Mouse (Mus musculus) megakaryocyte-erythroid progenitor cell, adult 5-6 weeks (primary cell): ENCODE data around the gene Afap1. TPM values are rescaled to one million over a fixed set of nuclear protein-coding genes. Genes with fewer than 3 reads are reported as not detected.

Experiments
- ATAC-seq: replicated peaks from 2 replicates; pipeline ENCODE4 v1.8.0; 2016; ENCODE audit warnings: mild to moderate bottlenecking, inconsistent platforms; ENCODE audit not compliant: severe bottlenecking, poor library complexity, low FRiP score, low TSS enrichment
- total RNA-seq, 2 experiments: library from RNA; stranded (forward) in 1 of 2; stranded (reverse) in 1 of 2; fragments of 200-1000, 215-1000 nt in 1 of 2; fragments of >200 nt in 1 of 2; fragmentation: Nextera tagmentation in 1 of 2; gene quantifications; 2 replicates each; pipeline ENCODE4 v1.2.3; 2014 to 2017

The Afap1 gene
- total RNA-seq, 2 experiments from 2014 or later, result 0.33 to 2.3 TPM

DNA sequence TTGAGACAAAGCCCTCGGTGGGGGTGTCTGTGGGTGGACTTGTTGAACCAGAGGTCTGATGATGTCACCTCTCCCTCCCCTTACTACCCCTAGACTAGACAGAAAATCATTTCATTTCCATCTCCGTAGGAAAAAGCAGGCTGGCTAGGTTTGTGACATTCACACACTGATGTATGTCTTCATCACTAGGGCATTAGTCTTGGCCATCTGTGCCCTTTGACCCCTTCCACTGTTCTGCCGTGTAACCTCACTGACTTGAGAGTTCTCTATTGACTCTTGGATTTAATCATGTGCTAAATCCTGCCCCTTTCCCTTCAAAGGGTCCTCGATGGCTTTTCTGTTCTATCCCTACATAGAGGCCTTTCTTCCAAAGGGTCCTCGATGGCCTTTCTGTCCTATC is 71.9 kb downstream of the Afap1 start:
- ATAC-seq, result no peak

DNA sequence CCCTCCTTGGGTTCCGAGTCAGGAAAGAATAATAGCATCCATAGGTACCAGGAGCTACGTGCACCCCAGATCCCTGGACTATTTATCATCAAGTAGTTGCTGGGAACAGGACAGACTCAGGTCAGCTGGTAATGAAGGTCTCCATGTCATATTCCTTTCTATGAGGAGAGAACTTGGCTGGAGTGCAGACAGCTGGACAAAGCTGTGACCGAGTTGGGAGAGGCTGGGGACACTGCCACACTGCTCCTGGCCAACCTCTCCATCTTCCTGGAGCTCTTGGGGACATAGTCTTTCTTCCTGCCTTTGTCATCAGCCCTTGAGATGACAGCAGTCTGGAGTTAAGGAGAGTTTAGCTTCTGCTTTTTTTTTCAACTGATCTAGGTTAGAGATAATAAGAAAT is 76.7 kb downstream of the Afap1 start:
- ATAC-seq, result no peak

DNA sequence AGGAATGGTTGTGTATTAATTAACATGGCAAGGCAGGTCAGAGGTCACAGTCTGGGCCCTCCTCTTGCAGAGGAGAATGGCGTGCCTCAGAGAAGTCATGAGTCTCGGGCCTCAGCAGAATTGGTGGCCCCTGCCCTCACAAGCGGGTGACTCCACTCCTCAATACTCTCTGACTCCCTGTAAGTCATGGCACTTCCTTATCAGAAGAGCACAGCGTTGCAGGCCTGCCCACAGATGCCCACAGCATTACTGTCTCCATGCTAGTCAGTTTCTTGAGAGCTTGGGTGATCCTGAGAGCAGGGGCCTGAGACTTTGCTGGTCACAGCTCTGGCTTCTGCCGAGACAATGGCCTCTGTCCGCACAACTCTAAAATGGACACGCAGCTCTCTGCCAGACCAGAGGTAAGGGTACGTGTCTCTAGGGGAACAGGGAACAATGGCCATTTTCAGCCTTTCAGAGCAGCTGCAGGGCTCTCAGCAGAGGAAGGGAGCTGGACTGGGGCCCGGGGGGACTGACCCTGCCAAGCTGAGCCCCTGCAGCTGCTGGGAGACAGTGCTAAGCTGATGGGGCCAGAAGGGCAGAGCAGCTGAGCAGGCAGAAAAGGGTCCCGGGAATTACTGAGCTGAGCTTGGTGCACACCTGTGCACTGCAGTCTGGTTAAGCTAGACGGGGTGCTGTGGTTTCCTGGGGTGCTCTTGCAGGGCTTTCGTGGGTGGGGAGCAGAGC is 77.4 kb downstream of the Afap1 start:
- ATAC-seq, result peak; percentile 81

DNA sequence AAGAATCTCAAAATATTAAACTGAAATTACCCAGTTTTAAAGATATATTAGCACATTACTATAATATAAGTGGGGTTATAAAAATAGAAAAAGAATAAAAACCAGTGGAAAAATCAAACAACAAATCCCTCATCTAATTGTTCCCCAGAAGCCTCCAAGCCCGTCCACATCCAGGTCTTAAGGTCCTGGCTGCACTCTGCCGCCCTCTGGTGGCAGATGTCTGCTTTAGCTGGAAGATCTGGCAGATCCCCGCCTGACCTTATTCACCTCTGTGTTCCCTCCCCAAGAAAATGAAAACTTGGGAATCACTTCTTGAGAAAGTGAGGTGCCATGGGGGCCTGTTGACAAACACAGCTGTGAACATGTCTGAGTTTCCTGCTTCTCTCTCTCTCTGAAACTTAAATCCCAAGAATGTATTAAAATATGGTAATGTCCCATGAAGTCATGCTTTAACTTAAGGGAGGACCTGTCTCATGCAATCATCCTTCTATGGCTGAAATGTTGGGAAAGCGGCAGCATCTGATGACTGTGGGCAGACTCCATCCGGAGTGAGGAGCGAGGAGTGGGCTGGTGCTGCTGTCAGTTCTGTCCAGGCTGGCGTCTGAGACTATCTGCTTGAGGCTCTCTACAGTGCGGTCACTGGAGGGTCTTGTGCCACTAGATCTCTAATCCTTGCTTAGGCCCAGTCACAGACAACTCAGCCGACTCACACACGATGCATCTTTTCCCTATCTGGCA is 78.9 kb downstream of the Afap1 start:
- ATAC-seq, result 0 out of 2 replicates have a peak, but pooled peaks have one; percentile 40

DNA sequence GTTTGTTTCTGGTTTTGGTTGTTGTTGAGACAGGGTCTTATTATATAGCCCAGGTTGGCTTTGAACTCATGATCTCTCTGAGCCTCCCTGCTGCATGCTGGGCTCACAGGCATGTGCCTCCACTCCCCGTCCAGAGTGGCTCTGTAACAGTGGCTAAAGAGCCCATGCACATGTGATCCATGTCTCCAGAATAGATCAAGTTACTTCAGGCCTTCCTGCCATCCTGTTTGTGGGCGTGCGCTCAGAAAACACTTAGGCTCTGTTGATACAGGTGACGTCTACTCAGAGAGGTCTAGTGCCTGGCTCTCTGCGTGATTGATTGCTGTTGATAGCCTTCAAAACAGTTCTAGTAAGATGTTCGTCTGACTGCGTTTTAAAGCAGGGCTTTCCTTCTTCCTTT is 79.6 kb downstream of the Afap1 start:
- no peak for ATAC-seq

DNA sequence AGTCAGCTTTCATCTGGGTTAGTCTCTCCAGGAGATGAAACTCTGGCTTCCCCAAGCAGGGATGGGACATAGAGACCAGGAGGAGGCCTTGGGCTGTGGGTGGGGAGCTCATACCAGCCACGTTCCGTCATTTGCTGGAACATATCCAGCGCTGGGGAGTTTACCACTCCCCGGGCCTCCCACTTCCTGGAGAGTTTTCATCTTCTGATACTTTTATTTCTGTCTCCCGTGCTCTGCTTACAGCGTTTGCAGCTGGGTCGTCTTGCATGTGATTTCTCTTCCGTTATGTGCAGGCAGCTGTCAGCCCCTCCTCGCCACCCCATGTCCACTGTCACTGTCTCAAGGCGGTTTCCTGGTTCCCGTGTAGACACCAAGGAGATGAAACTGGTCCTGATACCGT is 80.7 kb downstream of the Afap1 start:
- ATAC-seq, result peak; percentile 27; the same call in 1 of the 2 replicates

DNA sequence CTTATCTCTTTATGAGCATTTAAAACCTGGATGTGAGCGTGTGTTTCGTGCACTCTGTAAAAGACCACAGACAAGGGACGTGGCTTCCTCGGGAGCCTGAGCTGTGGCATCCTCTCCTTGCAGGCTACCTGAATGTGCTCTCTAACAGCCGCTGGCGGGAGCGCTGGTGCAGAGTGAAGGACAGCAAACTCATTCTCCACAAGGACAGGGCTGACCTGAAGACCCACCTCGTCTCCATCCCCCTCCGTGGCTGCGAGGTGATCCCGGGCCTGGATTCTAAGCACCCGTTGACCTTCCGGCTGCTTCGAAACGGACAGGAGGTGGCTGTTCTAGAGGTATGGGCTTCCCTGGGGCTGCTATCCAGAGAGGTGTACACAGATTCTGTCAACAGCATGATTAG is 81.1 kb downstream of the Afap1 start:
- no peak for ATAC-seq

DNA sequence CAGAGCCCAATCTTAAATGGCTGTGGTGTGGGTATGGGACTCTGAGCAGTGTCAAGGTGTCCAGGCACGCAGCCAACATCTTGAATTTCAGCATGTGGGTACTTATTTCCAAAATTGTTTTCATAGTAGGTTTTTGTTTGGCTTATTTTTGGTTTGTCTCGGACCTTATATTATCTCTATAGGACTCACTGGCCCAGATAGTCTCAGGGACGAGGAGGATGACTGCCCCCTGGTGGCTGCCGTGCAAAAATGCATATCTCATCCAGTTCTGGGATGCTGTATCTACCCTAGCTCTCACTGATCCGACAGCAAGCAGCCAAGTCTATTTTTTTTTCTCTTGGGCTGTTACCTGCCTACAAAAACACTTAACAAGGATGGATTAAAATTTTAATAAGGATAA is 82.6 kb downstream of the Afap1 start:
- ATAC-seq, result peak; percentile 72

DNA sequence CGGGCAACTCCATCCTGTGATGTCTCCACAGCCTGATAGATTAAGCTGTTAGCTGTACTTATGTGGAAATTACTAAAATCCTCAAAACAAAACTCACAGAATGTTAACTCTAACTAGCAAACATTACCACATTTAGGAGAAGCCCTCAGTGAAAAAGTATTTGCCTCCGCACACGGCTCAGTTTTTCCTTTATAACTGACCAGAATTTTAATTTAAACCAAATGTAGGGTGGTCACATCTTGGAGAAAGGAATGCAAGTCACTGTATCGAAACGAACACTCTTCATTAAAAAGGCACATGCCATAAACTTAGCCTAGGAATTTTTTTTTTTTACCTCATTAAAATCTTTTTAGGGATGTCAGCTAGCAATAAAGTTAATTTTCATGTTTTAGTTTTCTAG is 87.4 kb downstream of the Afap1 start:
- no peak for ATAC-seq

DNA sequence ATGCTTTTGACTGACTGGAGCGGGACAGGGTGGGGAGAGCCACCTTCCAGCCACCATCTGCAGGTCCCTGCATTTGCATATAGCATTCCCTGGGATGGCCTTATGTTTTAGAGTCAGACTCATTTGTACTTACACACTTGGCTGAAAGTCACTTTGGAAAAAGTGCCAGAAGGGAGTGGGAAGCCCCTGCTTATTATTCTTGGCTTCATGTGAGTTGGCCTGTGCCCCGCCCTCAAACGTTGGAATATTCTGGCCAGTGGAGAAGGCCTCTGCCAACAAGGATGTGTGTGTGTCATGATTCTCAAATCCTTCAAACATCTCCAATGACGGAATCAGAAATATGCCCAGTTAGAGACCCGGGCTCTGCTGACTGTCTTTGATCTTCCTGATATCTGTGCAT is 88.2 kb downstream of the Afap1 start:
- ATAC-seq, result no peak

DNA sequence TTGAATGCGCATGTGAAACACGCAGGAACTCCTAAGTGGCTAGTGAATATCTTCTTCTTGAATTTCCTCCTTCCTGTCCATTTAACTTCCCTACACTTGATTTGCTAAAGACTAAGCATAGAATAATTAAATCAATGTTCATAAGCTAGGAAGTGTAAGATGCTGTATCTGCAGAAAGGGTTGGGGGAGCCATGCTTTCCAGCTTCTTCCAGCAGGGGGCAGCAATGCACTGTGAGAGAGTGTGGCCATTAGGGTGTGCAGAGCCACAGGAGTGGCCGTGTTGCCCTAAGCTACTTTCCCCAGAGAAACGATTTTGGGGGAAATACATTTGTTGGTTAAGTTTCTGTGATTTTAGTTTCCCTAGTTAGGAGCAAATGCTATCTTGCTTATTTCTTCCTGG is 88.9 kb downstream of the Afap1 start:
- ATAC-seq, result peak; percentile 80

DNA sequence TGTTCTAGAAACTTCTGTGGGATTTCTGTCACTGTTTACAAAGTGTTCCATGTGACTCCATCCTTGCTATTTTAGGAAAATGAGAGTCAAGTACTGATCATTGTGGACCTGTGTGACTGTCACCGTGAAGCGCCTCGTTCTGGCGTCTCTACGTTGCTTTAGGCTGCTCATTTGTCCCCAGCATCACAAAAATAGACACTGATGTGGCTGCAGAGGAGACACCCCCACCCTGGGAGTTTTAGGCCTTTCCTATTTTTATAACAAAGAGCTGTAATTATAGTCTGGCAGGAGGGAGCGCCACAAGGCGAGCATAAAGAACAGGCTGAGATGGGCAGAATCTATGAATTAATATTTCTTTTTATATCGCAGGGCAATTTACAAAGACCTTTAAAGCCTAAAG is 92.5 kb downstream of the Afap1 start:
- no peak for ATAC-seq

DNA sequence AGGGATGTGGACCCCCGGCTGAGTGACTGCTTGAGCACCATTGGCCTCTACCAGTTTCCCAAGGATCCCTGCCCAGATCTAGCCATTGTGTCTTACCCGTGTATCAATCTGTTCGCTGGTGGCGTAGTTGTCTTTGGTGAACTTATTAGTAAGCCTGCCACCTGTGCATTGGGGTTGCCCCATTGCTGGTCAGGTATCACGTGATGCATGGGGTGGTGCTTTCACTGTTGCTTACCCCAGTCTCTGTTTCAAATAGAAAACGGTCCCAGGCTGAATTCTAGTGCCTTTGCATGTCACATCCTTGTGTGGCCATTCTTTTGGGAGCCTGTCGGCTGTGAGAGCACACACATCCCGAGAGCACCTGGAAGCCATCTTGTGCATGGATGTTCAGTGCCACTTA is 95.0 kb downstream of the Afap1 start:
- no peak for ATAC-seq

DNA sequence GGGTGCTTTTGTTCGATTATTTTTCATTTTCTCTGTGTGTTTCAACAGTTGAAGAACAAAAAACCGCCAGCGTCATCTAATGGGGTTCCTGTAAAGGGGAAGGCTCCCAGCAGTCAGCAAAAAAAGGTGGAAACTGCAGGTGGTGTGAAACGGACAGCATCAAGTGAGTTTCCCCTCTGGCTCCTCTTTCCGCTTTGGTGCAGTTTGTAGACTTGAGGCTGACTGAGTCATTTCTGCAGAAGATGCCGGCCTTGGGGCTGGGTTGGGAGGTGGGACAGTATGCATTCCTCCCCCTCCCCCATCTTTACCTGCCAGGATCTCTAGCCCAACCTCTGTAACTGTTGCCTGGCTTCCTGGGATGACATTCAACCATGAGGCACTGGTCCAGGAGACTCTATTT is 96.4 kb downstream of the Afap1 start:
- no peak for ATAC-seq

DNA sequence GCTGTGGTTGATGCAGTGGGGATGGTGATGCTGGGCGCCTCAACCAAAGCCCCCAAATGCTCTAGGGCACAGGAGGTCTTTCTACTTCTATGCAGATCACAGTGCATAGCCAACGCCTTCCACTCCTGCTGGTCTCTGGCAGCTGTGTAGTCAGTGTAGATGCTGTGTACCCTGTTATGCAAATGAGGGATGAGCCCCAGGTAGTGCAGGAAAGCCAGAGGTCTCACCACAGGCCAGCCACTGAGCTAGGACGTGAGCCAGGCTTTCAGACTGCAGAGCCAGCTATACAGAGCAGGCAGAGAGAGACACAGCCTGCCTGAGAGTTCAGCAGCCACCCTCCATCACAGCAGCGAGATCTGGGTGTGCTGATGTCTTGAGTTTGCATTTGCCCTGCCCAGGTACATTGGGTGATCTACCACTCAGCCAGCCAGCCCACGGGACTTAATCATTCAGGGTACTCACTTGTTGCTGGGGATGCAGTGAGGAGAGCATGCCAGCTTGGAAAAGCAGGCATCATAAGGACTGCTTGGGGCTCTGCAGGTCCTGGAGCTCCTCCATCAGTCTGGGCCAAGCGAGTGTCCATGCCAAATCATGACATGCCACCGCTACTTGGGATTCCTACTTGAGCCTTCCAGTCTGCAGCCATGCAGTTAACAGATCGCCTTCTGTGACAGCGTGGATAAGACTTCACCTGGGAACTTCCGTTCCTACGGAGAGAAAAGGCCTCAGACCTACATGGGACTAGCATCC is 97.0 kb downstream of the Afap1 start:
- ATAC-seq, result no peak

DNA sequence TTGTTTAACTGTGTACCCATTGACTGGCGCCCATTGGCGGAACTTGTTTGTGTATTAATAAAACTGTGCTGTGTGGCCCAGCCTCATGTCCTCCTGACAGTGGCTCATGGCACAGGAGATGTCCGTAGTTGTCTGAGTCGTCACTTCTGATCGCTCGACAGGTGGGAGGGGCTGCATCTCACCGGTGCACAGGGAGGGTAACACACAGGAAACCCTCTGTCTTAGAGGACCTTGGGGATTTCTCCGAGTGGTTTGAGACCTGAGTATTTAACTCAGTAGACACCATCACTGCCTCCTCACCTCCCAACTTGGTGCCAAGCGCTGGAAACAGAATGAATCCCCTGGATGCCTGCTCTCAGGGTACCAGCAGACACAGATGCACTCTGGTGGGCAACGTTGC is 110.7 kb downstream of the Afap1 start:
- ATAC-seq, result no peak

DNA sequence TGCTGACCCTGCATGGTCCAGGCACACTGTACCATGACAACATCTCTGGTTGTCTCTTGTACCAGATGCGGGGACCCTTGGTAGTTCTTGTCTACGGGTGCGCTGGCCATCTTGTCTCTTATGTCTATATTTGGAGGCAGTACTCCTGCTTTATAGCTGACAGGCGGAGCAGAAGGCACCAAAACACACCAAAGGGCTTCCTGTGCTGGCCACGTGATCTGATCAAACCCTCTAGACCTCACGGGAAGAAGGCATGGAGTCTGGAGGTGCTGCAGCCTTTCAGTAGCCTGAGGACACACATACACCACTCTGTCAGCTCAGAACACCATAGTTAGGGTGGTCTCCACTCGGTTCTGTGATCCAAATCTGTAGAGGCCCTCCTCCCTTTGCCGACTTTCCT is 113.0 kb downstream of the Afap1 start:
- no peak for ATAC-seq

DNA sequence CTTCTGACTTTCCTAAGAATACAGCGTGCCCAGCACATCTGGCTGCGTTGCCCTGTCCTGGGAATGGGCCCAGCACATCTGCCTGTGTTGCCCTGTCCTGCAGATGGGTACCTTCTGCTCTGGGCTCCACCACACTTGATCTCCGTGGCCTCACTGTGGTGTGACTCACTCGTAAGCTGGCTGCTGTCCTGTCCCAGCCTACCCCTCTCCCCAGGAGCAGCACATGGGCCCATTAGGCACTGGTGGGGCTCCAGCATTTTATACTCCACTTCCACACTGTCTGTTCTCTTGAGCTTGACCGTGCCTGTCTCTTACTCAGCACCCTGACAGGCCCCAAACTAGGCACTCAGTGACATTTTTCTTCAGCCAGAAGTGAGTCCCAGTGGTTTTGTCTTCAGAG is 113.5 kb downstream of the Afap1 start:
- ATAC-seq, result no peak

DNA sequence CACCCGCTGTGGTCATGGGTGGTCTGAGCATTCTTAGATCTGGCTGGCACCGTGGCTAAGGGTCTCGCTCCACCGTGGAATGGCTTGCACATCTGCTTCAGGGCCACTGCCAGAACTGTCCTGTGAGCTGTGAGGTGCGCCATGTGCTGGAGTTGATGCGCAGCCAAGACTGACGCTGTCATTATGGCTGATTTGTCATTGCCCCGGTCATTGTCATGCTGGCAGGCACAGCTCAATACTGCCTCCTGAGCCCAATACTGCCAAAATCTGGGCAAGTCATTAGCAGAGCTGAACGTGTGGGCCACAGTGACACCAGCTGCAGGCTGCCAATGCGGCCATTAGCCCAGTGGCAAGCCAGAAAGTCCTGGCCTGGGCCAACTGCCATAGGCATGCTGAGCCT is 114.5 kb downstream of the Afap1 start:
- no peak for ATAC-seq

DNA sequence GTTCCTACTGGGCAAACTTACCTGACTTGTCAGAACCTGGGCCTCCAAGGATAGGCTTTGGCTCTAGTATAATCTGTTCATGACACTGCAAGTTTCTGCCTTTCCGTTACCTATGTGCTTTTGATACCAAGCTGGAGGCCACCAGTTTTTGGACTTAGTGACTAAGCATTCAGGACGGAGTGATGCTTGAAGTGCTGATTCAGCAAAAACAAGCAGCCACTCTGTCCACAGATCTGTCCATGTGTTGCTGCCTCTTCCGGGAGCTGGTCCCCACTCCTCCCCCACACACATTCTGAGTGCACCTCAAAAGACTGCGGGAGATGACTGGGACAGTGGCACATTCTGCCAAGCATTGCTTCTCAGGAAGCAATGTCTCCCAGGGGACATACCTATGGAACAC is 116.3 kb downstream of the Afap1 start:
- ATAC-seq, result no peak

DNA sequence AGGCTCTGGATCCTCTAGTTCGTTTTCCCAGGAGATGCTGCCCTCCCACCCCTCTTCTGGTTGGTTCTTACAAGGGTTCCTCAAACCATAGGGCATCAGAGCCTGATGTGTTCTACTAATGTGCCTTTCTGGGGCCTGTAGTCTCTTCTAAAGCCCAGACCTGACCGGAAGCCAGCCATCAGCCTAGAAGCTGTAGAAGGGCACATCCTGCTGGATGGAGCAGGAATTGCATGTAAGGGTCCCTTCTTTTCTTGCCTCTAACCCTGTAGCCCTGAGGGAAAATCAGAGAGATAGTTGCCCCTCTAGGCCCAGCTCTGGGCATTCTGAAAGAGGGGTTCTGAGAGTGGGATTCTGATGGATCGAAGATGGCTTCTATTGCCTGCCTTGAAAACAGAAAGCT is 125.2 kb downstream of the Afap1 start:
- ATAC-seq, result no peak
